Mouse (Mus musculus) spleen, adult 12 weeks (tissue): ENCODE measurements at regions not wholly inside any gene's neighbourhood (a gene's known extent, or its start where the extent isn't known, plus 50 kb on each side); places are given as distances from the start of the nearest gene placed in this dataset.

Experiments used
- DNase-seq: peaks from one replicate; pipeline ENCODE4 v3.0.0; 2022; ENCODE audit warnings: low spot score

DNA sequence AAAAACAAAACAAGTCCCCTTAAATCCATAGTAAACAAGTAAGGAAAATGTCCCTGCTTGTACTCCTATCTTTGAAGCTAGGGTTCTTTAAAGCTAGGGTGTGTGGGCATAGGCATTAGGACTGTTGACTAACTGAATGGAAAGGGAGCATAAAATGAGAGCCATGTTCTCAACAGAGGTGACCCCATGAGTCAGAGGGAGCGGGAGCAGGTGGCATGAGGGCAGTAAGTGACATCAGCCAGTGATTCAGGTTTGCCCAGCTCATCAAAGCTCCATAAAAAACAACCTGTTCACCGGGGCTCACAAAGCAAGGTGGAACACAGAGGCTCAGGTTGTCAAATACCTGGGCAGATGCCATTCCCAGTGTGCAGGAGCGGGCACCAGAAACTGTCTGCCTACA, 104.6 kb upstream of the 1700056E22Rik start:
- no peak for DNase-seq

DNA sequence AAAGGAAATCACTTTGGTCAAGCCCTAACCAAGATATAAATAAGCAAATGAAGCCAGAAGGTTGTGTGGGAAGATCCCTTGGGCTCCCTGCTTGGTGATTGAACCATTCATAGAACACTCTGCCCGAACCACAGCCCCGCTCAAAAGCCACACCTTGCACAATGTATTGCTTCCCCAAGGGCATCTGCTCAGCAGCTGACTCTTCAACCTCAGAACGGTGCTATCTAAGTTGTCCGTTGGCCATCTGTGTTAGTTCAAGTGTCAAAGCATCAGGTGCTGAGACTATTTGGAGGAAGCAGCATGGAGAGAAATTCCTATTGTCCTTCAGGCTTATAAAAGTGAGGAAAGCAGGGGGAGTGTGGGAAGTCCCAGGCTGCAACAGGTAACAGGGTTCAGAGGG, 96.8 kb upstream of the 1700056E22Rik start:
- no peak for DNase-seq

DNA sequence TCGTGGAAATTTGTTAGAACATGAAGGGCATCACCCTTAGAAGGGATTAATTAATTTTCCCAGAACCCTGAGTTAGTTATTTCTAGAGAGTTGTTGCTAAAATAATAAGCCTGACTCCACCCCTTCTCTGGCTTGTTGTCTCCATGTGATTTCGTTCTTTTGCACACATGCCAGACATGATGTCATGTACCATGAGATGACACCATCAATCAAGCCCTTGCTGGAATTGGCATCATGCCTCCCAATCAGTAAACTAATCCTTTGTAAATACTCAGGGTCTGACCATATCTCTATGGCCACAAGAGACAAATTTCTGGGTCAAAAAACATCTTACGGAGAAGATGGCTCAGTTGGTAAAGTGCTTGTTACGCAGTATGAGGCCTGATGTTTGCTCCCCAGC, 93.2 kb upstream of the 1700056E22Rik start:
- DNase-seq = no peak

GRCm38 (mm10) chr1:184126909-184127308, 92.8 kb upstream of the 1700056E22Rik start:
- DNase-seq = no peak
